Mouse (Mus musculus) limb, embryonic 14.5 days (tissue): ENCODE results near the gene Mcm6. TPM values are rescaled to one million over a fixed set of nuclear protein-coding genes. Genes with fewer than 3 reads are reported as not detected.

Source experiments
- ATAC-seq: fragments of 200-750 bp; cut with Nextera tagmentation; 2 replicates; pipeline ENCODE4 v1.8.0; 2017; ENCODE audit warnings: low read depth, moderate number of reproducible peaks, moderate TSS enrichment; ENCODE audit not compliant: low FRiP score
- DNase-seq: peaks from one replicate; pipeline ENCODE4 v3.0.0-alpha.2; 2015; ENCODE audit warnings: low spot score
- H3K27ac ChIP-seq: fragments of 300-500 bp; sonication (generic); replicated peaks from 2 replicates; pipeline ENCODE4 v1.5.1; 2014; ENCODE audit warnings: low read depth, mild to moderate bottlenecking, low read length, moderate library complexity, mixed read lengths
- H3K27me3 ChIP-seq: fragments of 300-500 bp; sonication (generic); 2 replicates; pipeline ENCODE4 v1.6.1; 2014; ENCODE audit warnings: low read length, mixed read lengths; ENCODE audit not compliant: control insufficient read depth, insufficient read depth
- H3K36me3 ChIP-seq: fragments of 300-500 bp; sonication (generic); 2 replicates; pipeline ENCODE4 v1.6.1; 2014; ENCODE audit warnings: mild to moderate bottlenecking, low read length, moderate library complexity, mixed read lengths; ENCODE audit not compliant: control insufficient read depth, insufficient read depth
- H3K4me1 ChIP-seq: fragments of 300-500 bp; sonication (generic); 2 replicates; pipeline ENCODE4 v1.6.1; 2014; ENCODE audit warnings: antibody characterized with exemption, low read length, mixed read lengths; ENCODE audit not compliant: control insufficient read depth, insufficient read depth
- H3K4me2 ChIP-seq: fragments of 300-500 bp; sonication (generic); replicated peaks from 2 replicates; pipeline ENCODE4 v1.6.1; 2014; ENCODE audit warnings: low read depth, mild to moderate bottlenecking, low read length, moderate library complexity; ENCODE audit not compliant: severe bottlenecking
- H3K4me3 ChIP-seq: fragments of 300-500 bp; sonication (generic); replicated peaks from 2 replicates; pipeline ENCODE4 v1.5.1; 2014; ENCODE audit warnings: low read length
- H3K9ac ChIP-seq: fragments of 300-500 bp; sonication (generic); 2 replicates; pipeline ENCODE4 v1.6.1; 2014; ENCODE audit warnings: mild to moderate bottlenecking, low read depth, low read length, moderate library complexity; ENCODE audit not compliant: severe bottlenecking
- H3K9me3 ChIP-seq: fragments of 300-500 bp; sonication (generic); 2 replicates; pipeline ENCODE4 v1.6.1; 2016; ENCODE audit warnings: low read length; ENCODE audit not compliant: control insufficient read depth
- POLR2A ChIP-seq: fragments of 200-500 bp; IDR thresholded peaks from 2 replicates; pipeline ENCODE4 v1.8.0; 2012; ENCODE audit warnings: inconsistent platforms, mild to moderate bottlenecking, moderate library complexity, borderline replicate concordance; ENCODE audit not compliant: insufficient read depth, insufficient read length; ENCODE audit errors: extremely low read depth
- WGBS: fragments of 180-500 bp; shearing (Covaris S2); extraction: QIAGEN DNeasy Blood & Tissue Kit; methylation state at CpG from one replicate; pipeline ENCODE4 v1.1.7; 2014; 5-methylcytosine and 5-hydroxymethylcytosine counted together
- polyA plus RNA-seq, 2 experiments: library from polyadenylated mRNA; depleted of rRNA in 1 of 2; stranded (reverse) in 1 of 2; unstranded in 1 of 2; fragments of >200 nt; fragmentation: Nextera tagmentation in 1 of 2; extraction: Ambion mirVana in 1 of 2; gene quantifications; 2 replicates each; pipeline versions ENCODE4 v1.2.1 to v1.2.3; 2012 to 2014

Mcm6 gene
- polyA plus RNA-seq, 2 experiments, result 124 to 193 TPM

- no peaks in the 10 kb centered on the region for H3K9me3 ChIP-seq
- no peak for ATAC-seq
- no peak overlapping the region for H3K4me3 ChIP-seq
- H3K4me2 ChIP-seq, result no peak overlapping the region
- TF ChIP-seq POLR2A, result no peak
- no peak overlapping the region for H3K9ac ChIP-seq
- no peaks in the 10 kb centered on the region for H3K27me3 ChIP-seq
- H3K27ac ChIP-seq, result no peak overlapping the region
- H3K4me1 ChIP-seq, result no peaks in the 10 kb centered on the region
- no peaks in the 10 kb centered on the region for H3K36me3 ChIP-seq
- 55% methylated on average over 4 of the region's 4 CpGs for WGBS
- no peak for DNase-seq
Measured at GRCm38 (mm10) chr1:128314665-128315064, 44.8 kb downstream of the Mcm6 start.

DNA sequence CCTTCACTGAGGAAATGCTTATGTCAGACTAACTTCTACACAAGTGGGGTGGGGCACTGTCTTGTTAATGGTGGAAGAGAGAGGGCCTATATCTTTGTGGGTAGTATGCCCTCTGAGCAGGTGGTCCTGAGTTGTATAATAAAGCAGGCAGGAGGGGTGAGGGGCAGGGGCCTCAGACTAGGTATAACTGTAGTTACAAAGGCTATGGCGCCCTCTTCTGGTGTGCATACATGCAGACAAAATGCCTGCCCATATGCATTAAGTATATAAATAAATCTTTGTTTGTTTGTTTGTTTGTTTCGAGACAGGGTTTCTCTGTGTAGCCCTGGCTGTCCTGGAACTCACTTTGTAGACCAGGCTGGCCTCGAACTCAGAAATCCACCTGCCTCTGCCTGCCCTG is 50.4 kb downstream of the Mcm6 start:
- no peak overlapping the region for H3K27ac ChIP-seq
- H3K4me3 ChIP-seq, result no peak overlapping the region
- H3K9me3 ChIP-seq, result no peaks in the 10 kb centered on the region
- no peaks in the 10 kb centered on the region for H3K4me1 ChIP-seq
- 72% methylated on average over 3 of the region's 3 CpGs for WGBS
- no peak overlapping the region for H3K4me2 ChIP-seq
- H3K9ac ChIP-seq, result no peak overlapping the region
- DNase-seq (no peak), ATAC-seq (no peak)
- no peaks in the 10 kb centered on the region for H3K36me3 ChIP-seq
- H3K27me3 ChIP-seq, result no peaks in the 10 kb centered on the region
- TF ChIP-seq POLR2A, result no peak

GRCm38 (mm10) chr1:128303900-128304299 is 55.6 kb downstream of the Mcm6 start:
- DNase-seq, result no peak
- H3K4me3 ChIP-seq, result no peak overlapping the region
- 88% methylated on average over 16 of the region's 16 CpGs for WGBS
- H3K27me3 ChIP-seq, result no peaks in the 10 kb centered on the region
- H3K27ac ChIP-seq, result no peak overlapping the region
- H3K36me3 ChIP-seq, result no peaks in the 10 kb centered on the region
- ATAC-seq, result no peak
- H3K4me1 ChIP-seq, result no peaks in the 10 kb centered on the region
- no peaks in the 10 kb centered on the region for H3K9me3 ChIP-seq
- H3K9ac ChIP-seq, result no peak overlapping the region
- TF ChIP-seq POLR2A, result no peak
- H3K4me2 ChIP-seq, result no peak overlapping the region

DNA sequence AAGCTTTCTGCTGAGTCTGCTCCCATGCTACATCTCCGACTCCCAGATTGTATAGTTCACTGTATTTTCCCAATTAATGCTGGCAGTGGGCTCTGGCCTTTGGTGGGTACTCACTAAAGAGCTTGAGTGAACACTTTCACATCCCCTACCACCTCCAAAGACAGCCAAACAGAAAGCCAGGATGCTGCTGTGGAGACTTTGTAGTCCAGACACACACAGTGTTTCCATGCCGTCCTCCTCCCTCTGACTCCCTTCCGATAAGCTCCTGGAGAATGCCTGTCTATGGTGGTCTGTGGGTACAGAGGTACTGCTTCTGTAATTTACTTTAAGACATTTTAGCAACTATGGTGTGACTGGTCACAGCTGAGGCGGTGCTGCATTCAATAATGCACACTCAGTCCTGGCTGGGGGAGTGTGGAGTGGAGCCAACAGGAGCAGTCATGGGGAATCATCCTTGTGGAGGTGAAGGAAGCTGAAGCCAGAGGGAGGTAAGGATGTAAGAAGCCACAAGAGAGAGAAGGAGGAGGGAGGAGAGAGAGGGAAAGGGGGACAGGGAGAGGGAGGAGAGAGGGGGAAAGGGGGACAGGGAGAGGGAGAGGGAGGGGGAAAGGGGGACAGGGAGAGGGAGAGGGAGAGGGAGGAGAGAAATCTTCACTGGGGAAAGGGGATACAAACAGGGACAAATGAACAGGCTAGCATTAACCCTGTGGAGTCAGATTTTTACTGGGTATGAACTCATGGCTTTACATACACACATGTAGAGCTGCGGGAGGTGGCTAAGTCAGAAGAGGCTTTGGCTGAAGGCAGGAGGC is 63.5 kb downstream of the Mcm6 start:
- no peak overlapping the region for H3K27ac ChIP-seq
- H3K9ac ChIP-seq, result no peak overlapping the region
- H3K27me3 ChIP-seq, result no peaks in the 10 kb centered on the region
- DNase-seq, result no peak
- no peaks in the 10 kb centered on the region for H3K9me3 ChIP-seq
- no peaks in the 10 kb centered on the region for H3K36me3 ChIP-seq
- ATAC-seq, result no peak
- H3K4me1 ChIP-seq, result no peaks in the 10 kb centered on the region
- TF ChIP-seq POLR2A, result no peak
- 73% methylated on average over 5 of the region's 5 CpGs for WGBS
- no peak overlapping the region for H3K4me2 ChIP-seq
- H3K4me3 ChIP-seq, result no peak overlapping the region

DNA sequence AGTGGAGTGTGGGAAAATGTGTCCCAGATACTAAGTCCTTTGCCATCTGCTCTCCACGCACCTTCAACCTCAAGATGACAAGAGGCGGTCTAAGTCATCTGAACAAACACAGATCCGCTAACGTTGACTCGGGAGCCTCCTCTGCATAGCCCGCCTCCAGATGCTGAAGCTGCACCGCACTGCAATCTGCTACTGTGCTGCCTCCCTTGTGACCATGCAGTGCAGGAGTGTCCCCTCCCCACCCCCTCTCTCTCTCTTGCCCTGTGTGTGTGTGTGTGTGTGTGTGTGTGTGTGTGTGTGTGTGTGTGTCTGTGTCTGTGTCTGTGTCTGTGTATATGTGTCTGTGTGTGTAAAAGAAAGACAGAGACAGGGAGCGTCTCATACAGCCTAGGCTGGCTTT is 64.2 kb downstream of the Mcm6 start:
- Histone ChIP-seq H3K9me3 (no peaks in the 10 kb centered on the region), H3K4me2 (no peak overlapping the region), H3K9ac (no peak overlapping the region), H3K36me3 (no peaks in the 10 kb centered on the region), H3K4me1 (no peaks in the 10 kb centered on the region), H3K4me3 (no peak overlapping the region), H3K27me3 (no peaks in the 10 kb centered on the region), H3K27ac (no peak overlapping the region)
- DNase-seq, result no peak
- no peak for ATAC-seq
- no peak for TF ChIP-seq POLR2A
- 84% methylated on average over 8 of the region's 8 CpGs for WGBS
